Mouse (Mus musculus): Measurements from ENCODE around the gene Actl6b.

DNA sequence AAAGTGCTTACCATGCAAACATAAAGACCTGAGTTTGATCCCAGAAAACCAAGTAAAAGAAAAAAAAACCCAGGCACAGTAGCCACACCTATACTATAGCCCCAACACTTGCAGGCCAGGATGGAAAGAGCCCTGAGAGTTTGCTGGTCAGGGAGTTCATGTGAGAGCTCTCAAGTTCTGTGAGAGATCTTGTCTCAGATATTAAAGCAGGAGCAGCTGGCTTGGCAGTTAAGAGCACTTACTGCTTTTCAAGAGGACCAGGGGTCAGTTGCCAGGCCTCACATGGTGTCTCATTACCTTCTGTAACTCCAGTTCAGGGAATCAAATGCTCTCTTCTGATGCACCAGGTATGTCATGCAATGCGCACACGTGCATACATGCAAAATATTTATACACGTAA is 18.6 kb upstream of the Actl6b start:
- TF ChIP-seq CTCF (IDR thresholded peaks at IDR 0.05; ENCODE audit: control insufficient read depth, insufficient read depth, low read length) = no peak
- no peak for TF ChIP-seq POLR2A (IDR thresholded peaks at IDR 0.05; ENCODE audit: borderline replicate concordance, control insufficient read depth, low read depth, low read length)
